Mouse (Mus musculus) mouse embryonic stem cell (cell line): ENCODE measurements at regions not wholly inside any gene's neighbourhood (a gene's known extent, or its start where the extent isn't known, plus 50 kb on each side); places are given as distances from the start of the nearest gene placed in this dataset.

Experiments used
- in situ Hi-C, 2 experiments: fragments of 300-500 bp; cut with MboI; formaldehyde crosslinking; loops; 1 replicate in 1 of 2; 3 replicates in 1 of 2; pipeline ENCODE4 v1.14.3; 2019 to 2020; ENCODE audit warnings: low sequenced_read_pairs in 2 of 2, low pct_unique_long_range_greater_than_20kb in 1 of 2, mixed read lengths in 1 of 2; ENCODE audit not compliant: unreplicated experiment in 1 of 2

GRCm38 (mm10) chr10:111753646-111754045 lies 218.8 kb upstream of the Krr1 start:
- in situ Hi-C loops, result no loop called here

- in situ Hi-C loops, result no loop called here
These were observed 216.5 kb upstream of the Krr1 start for GRCm38 (mm10) chr10:111755964-111756363.

- in situ Hi-C loops, result no loop called here
These were observed 215.9 kb upstream of the Krr1 start for GRCm38 (mm10) chr10:111756528-111756927.

DNA sequence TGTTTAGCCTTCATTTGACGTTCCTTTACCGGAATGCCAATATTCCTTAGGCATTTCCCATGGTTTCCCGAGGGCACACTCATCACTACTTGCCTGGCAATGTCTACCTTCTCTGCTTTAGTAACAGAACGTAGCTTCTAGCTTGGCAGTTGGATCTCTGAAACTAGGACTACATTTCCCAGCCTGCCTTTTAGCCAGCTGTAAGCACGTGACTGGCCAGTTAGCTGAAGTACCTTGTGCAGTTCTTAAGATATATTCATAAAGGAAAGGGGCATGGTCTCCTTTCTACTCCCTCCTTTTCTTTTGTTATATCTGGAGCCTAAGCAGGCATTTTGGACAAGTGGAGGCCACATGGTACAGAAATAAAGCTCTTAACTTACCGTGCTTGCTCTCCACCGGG lies 214.8 kb upstream of the Krr1 start:
- in situ Hi-C loops, result no loop called here

DNA sequence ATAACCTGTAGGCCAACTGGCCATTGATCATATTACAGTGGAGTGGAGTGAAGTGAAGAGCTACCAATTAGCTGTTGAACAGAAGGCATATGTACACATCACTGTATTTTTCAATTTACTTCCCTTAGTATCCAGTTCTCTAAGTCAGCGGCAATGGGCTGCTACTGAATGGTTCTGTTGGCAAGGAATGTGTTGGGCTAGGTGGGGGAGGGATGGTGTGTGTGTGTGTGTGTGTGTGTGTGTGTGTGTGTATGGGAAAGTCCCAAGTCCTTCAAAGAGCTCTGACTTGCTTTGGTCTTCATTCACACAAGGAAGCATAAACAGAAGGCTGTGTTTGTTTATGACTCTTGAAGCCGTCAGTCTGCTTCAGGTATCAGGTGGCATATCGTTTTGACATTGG lies 213.0 kb upstream of the Krr1 start:
- in situ Hi-C loops, result no loop called here

GRCm38 (mm10) chr10:111762751-111763528 lies 209.5 kb upstream of the Krr1 start:
- in situ Hi-C loops, result no loop called here

GRCm38 (mm10) chr10:111767011-111767720 lies 205.3 kb upstream of the Krr1 start:
- in situ Hi-C loops, result no loop called here

DNA sequence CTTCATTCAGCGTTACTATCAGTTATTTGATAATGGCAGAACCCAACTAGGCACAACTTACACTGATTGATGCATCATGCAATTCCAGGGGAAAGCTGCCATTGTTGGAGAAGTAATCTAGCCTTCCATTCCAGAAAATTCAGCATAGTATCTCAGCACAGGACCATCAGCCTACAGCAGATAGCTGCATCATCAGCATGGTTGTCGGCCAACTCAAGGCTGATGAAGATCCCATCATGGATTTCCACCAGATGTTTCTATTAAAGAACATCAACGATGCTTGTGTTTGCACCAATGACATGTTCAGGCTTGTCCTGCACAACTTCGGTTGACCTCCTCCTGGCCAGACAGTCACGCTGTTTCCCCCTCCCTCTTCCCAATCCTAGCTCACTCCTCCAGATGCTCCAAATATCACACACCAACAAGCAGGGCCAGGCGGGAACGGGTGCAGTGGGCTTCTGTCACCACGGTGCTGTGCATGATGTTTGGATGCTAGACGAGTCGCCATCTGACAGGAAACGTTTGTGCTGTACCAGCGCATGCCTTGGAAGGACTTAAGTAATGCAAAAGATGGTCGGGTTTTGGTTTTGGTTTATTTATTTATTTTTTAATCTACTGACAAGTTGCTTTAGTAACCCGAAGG lies 204.5 kb upstream of the Krr1 start:
- in situ Hi-C loops, result no loop called here

- in situ Hi-C loops, result no loop called here
These were observed 202.9 kb upstream of the Krr1 start for GRCm38 (mm10) chr10:111769486-111770002.

DNA sequence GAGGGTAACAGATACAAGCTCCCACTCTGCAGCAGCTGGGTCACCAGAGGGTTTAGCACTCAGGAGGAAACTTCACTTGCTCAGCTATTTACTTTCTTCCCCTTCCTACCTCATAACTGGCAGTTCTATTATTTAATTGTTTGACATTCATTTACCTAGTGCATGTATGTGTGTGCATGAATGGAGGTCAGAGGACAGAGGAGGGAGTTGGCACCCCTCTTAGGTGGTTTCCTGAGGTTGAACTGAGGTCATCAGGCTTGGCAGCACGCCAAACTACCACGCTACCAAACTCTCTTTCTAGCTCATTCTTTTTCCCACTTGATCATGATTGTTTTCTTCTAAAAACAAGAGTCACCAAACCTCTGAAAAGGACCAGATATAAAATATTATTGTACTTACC lies 202.4 kb upstream of the Krr1 start:
- in situ Hi-C loops, result no loop called here

- in situ Hi-C loops, result no loop called here
These were observed 201.5 kb upstream of the Krr1 start for GRCm38 (mm10) chr10:111771010-111771409.

- in situ Hi-C loops, result no loop called here
These were observed 194.9 kb upstream of the Krr1 start for GRCm38 (mm10) chr10:111777559-111777958.

DNA sequence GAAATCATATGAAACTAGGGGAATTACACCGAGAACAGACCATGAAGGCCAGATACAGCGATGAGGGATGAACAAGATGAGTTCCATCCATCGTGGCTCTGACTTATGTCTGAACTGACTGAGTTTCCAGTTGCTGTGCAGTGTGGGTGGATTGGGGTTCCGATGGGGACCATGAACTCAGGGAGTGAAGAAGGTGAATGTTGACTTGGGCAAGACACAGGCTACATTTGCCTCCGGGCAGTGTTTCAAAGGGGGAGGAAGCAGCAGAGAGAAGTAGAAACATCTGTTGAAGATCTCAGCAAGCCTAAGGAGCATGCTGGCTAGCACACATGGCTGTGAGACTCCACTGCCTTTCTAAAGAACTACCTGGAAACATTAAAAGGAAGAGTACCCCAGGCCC lies 194.4 kb upstream of the Krr1 start:
- in situ Hi-C loops, result no loop called here

- in situ Hi-C loops, result no loop called here
These were observed 192.5 kb upstream of the Krr1 start for GRCm38 (mm10) chr10:111779956-111780355.

DNA sequence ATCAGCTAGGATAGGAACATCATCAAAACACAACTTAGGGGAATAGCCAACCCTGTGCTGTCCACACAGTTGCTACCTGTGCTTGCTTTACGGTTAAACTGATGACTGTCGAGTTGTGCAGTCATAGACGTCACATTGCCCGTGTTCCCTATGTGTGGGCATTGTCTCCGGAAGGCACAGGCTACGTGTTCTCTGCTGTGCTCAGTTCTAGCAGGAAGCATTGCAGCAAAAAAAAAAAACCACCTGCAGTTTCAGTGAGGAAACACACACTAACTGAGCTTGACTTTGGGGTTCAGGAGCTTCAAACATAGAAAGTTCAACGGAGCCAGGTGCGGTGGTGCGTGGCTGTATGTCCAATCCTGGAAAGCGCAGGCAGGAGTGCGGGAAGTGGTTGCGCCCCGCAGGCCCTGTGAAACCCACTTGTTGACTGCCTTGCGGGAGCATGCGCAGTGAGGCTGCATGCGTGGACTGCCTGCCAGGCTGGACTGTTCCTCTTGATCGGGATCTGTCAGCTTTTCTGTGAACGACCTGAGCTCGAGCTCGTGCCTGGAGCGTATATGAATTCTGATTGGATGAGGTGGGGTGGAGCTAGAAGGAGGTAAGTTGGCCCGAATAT lies 190.2 kb upstream of the Krr1 start:
- in situ Hi-C loops, result no loop called here

- in situ Hi-C loops, result no loop called here
These were observed 189.0 kb upstream of the Krr1 start for GRCm38 (mm10) chr10:111783496-111783895.

DNA sequence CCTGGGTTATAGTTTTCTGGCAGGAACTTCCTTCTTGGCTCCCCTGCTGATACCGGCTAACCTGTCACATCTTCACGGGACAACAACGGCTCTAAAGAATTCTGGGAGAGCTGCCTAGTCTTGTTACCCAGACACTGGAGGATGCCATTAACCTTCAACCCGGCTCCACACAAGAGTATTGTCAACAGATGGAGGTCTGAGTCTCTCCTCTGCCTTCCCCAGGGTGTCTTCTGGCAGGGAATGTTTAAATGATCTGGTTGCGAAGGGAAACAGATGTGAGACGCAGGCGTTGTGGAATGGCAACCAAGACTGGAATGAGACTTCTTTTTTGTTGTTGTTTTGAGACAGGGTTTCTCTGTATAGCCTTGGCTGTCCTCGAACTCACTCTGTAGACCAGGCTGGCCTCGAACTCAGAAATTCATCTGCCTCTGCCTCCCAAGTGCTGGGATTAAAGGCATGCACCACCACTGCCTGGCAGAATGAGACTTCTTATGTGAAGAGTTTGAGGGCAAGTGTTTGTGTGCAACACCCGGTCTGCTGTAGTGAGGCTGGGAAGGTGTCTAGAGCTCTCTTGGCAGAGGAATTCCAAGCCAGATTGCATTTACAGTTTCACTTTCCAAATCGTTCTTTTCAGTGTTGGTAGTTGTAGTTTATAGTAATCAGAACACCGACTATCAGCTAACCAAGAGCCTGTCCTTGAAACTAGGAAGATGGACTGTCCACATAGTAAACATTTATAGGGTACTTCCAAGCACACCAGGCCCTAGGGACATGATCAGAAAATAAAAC lies 188.2 kb upstream of the Krr1 start:
- in situ Hi-C loops, result no loop called here

DNA sequence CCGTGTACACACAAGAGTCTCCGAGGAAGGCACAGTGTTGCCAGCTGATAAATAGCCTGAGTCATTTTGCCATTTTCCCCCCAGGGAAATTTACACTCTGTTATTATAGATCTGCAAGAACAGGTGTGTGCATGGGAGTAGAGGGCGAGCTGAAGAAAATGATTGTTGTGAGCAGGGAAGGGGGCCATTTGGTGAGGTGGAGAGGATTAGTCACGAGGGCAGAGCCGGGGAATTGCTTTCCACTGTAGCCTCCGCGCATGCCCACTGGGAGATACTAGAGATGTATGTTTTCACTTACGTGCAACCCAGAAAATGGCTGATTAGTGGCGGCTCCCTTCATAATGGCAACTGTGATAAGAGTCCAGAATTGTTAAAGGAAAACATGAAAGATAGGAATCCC lies 185.3 kb upstream of the Krr1 start:
- in situ Hi-C loops, result no loop called here
